Mouse (Mus musculus): ENCODE results near the gene Tmbim1. TPM values are rescaled to one million over a fixed set of nuclear protein-coding genes. Genes with fewer than 3 reads are reported as not detected.

Tmbim1 gene
- polyA plus RNA-seq, 1 experiment from 2014 or later, result 42.0 TPM

- Histone ChIP-seq H3K36me3 (peaks cover 1% of the 10 kb centered on the region), H3K4me1 (peaks cover 68% of the 10 kb centered on the region)
- under 1% methylated on average over 55 of the region's 56 CpGs for WGBS
Observed at GRCm38 (mm10) chr1:74303509-74304338, 1.7 kb downstream of the Tmbim1 start.

GRCm38 (mm10) chr1:74302835-74303234 lies 2.6 kb downstream of the Tmbim1 start:
- H3K4me1 ChIP-seq, result peaks cover 72% of the 10 kb centered on the region
- 74% methylated on average over 2 of the region's 2 CpGs for WGBS
- H3K9me3 ChIP-seq, result no peaks in the 10 kb centered on the region
- H3K4me2 ChIP-seq, result peak overlapping the region; percentile 73
- ATAC-seq (ENCODE audit: extremely low read depth, insufficient number of reproducible peaks, low FRiP score, low TSS enrichment), result no peak
- peak overlapping the region; percentile 88 for H3K9ac ChIP-seq
- peaks cover 4% of the 10 kb centered on the region for H3K36me3 ChIP-seq
- H3K27me3 ChIP-seq (replicated peaks), result no peaks in the 10 kb centered on the region
- peak overlapping the region; percentile 88 for H3K27ac ChIP-seq (replicated peaks)
- H3K4me3 ChIP-seq, result peak overlapping the region; percentile 65

More at GRCm38 (mm10) chr1:74303509-74304338, 1.7 kb downstream of the Tmbim1 start:
- Histone ChIP-seq H3K9ac (peak overlapping the region; percentile 88), H3K4me3 (peak overlapping the region; percentile 65), H3K4me2 (peak overlapping the region; percentile 73), H3K9me3 (no peaks in the 10 kb centered on the region), H3K27me3 (replicated peaks) (no peaks in the 10 kb centered on the region), H3K27ac (replicated peaks) (peak overlapping the region; percentile 88)
- peak; percentile 75 for ATAC-seq (ENCODE audit: extremely low read depth, insufficient number of reproducible peaks, low FRiP score, low TSS enrichment)

- H3K27me3 ChIP-seq (replicated peaks), result no peaks in the 10 kb centered on the region
- H3K4me1 ChIP-seq, result peaks cover 73% of the 10 kb centered on the region
- peak overlapping the region; percentile 88 for H3K9ac ChIP-seq
- no peak overlapping the region for H3K4me3 ChIP-seq
- no peak for ATAC-seq (ENCODE audit: extremely low read depth, insufficient number of reproducible peaks, low FRiP score, low TSS enrichment)
- peaks cover 4% of the 10 kb centered on the region for H3K36me3 ChIP-seq
- 86% methylated on average over 7 of the region's 7 CpGs for WGBS
- H3K27ac ChIP-seq (replicated peaks), result 0 out of 2 replicates have a peak overlapping the region, but pooled peaks have one; percentile 88
- no peaks in the 10 kb centered on the region for H3K9me3 ChIP-seq
- peak overlapping the region; percentile 73 for H3K4me2 ChIP-seq
Observed at GRCm38 (mm10) chr1:74302229-74302628, 3.2 kb downstream of the Tmbim1 start.

GRCm38 (mm10) chr1:74300347-74301110 lies 4.9 kb downstream of the Tmbim1 start:
- Histone ChIP-seq H3K9ac (peak overlapping the region; percentile 67), H3K4me3 (no peak overlapping the region), H3K27me3 (replicated peaks) (no peaks in the 10 kb centered on the region), H3K9me3 (no peaks in the 10 kb centered on the region), H3K4me2 (peak overlapping the region; percentile 32; the same call in 1 of the 2 replicates), H3K27ac (replicated peaks) (peak overlapping the region; percentile 99), H3K36me3 (peaks cover 4% of the 10 kb centered on the region), H3K4me1 (peaks cover 87% of the 10 kb centered on the region)
- ATAC-seq (ENCODE audit: extremely low read depth, insufficient number of reproducible peaks, low FRiP score, low TSS enrichment), result no peak
- WGBS, result 52% methylated on average over 6 of the region's 6 CpGs

GRCm38 (mm10) chr1:74298996-74299395 lies 6.4 kb downstream of the Tmbim1 start:
- Histone ChIP-seq H3K4me3 (no peak overlapping the region), H3K27me3 (replicated peaks) (no peaks in the 10 kb centered on the region), H3K27ac (replicated peaks) (peak overlapping the region; percentile 99), H3K4me1 (peaks cover 90% of the 10 kb centered on the region), H3K36me3 (peaks cover 11% of the 10 kb centered on the region), H3K9me3 (no peaks in the 10 kb centered on the region), H3K9ac (peak overlapping the region; percentile 65), H3K4me2 (0 out of 2 replicates have a peak overlapping the region, but pooled peaks have one; percentile 8)
- no peak for ATAC-seq (ENCODE audit: extremely low read depth, insufficient number of reproducible peaks, low FRiP score, low TSS enrichment)
- 47% methylated on average over 5 of the region's 5 CpGs for WGBS

- no peaks in the 10 kb centered on the region for H3K9me3 ChIP-seq
- H3K36me3 ChIP-seq, result peaks cover 19% of the 10 kb centered on the region
- ATAC-seq (ENCODE audit: extremely low read depth, insufficient number of reproducible peaks, low FRiP score, low TSS enrichment), result no peak
- peaks cover 98% of the 10 kb centered on the region for H3K4me1 ChIP-seq
- WGBS, result 79% methylated on average over 5 of the region's 5 CpGs
- no peaks in the 10 kb centered on the region for H3K27me3 ChIP-seq (replicated peaks)
- no peak overlapping the region for H3K4me3 ChIP-seq
- peak overlapping the region; percentile 73; the same call in 1 of the 2 replicates for H3K4me2 ChIP-seq
- H3K9ac ChIP-seq, result peak overlapping the region; percentile 65
- H3K27ac ChIP-seq (replicated peaks), result peak overlapping the region; percentile 99
Observed at GRCm38 (mm10) chr1:74298157-74298750, 7.2 kb downstream of the Tmbim1 start.

- WGBS, result 35% methylated on average over 3 of the region's 3 CpGs
- H3K4me3 ChIP-seq, result peak overlapping the region; percentile 44; the same call in 1 of the 2 replicates
- peaks cover 98% of the 10 kb centered on the region for H3K4me1 ChIP-seq
- H3K9me3 ChIP-seq, result no peaks in the 10 kb centered on the region
- peaks cover 28% of the 10 kb centered on the region for H3K36me3 ChIP-seq
- peak overlapping the region; percentile 73 for H3K4me2 ChIP-seq
- H3K27ac ChIP-seq (replicated peaks), result peak overlapping the region; percentile 99
- peak overlapping the region; percentile 78 for H3K9ac ChIP-seq
- ATAC-seq (ENCODE audit: extremely low read depth, insufficient number of reproducible peaks, low FRiP score, low TSS enrichment), result peak; percentile 18; the same call in 1 of the 2 replicates
- H3K27me3 ChIP-seq (replicated peaks), result no peaks in the 10 kb centered on the region
Observed at GRCm38 (mm10) chr1:74297269-74297668, 8.2 kb downstream of the Tmbim1 start.

- Histone ChIP-seq H3K4me2 (peak overlapping the region; percentile 73), H3K4me1 (peaks cover 99% of the 10 kb centered on the region), H3K36me3 (peaks cover 36% of the 10 kb centered on the region), H3K9ac (peak overlapping the region; percentile 78), H3K4me3 (peak overlapping the region; percentile 44), H3K9me3 (no peaks in the 10 kb centered on the region), H3K27ac (replicated peaks) (peak overlapping the region; percentile 99), H3K27me3 (replicated peaks) (no peaks in the 10 kb centered on the region)
- 13% methylated on average over 6 of the region's 6 CpGs for WGBS
- ATAC-seq (ENCODE audit: extremely low read depth, insufficient number of reproducible peaks, low FRiP score, low TSS enrichment), result no peak
Observed at GRCm38 (mm10) chr1:74296477-74296876, 8.9 kb downstream of the Tmbim1 start.

GRCm38 (mm10) chr1:74295456-74296171 lies 9.8 kb downstream of the Tmbim1 start:
- Histone ChIP-seq H3K4me3 (peak overlapping the region; percentile 44), H3K4me2 (peak overlapping the region; percentile 73), H3K36me3 (peaks cover 44% of the 10 kb centered on the region), H3K4me1 (peaks cover 99% of the 10 kb centered on the region), H3K9me3 (no peaks in the 10 kb centered on the region), H3K9ac (peak overlapping the region; percentile 78), H3K27ac (replicated peaks) (peak overlapping the region; percentile 99), H3K27me3 (replicated peaks) (no peaks in the 10 kb centered on the region)
- peak; percentile 77 for ATAC-seq (ENCODE audit: extremely low read depth, insufficient number of reproducible peaks, low FRiP score, low TSS enrichment)
- WGBS, result 7% methylated on average over 9 of the region's 9 CpGs

GRCm38 (mm10) chr1:74294733-74295455 lies 10.5 kb downstream of the Tmbim1 start:
- ATAC-seq (ENCODE audit: extremely low read depth, insufficient number of reproducible peaks, low FRiP score, low TSS enrichment), result no peak; the same call in 1 of the 2 replicates
- H3K9me3 ChIP-seq, result no peaks in the 10 kb centered on the region
- peak overlapping the region; percentile 99 for H3K27ac ChIP-seq (replicated peaks)
- H3K36me3 ChIP-seq, result peaks cover 48% of the 10 kb centered on the region
- no peaks in the 10 kb centered on the region for H3K27me3 ChIP-seq (replicated peaks)
- peak overlapping the region; percentile 44 for H3K4me3 ChIP-seq
- H3K9ac ChIP-seq, result peak overlapping the region; percentile 78
- H3K4me1 ChIP-seq, result peaks cover 99% of the 10 kb centered on the region
- WGBS, result 72% methylated on average over 6 of the region's 6 CpGs
- peak overlapping the region; percentile 73 for H3K4me2 ChIP-seq
